Mouse (Mus musculus) small intestine, adult 2 months (tissue): ENCODE results near the gene Krt42.
A peak's percentile ranks its signal among the peaks of the same experiment; 100 is the strongest.

Experiments used
- CTCF ChIP-seq: fragments of 200-500 bp; IDR thresholded peaks from 2 replicates; pipeline ENCODE4 v1.5.1; 2012; ENCODE audit warnings: low read depth, mild to moderate bottlenecking, control low read depth, inconsistent platforms, low read length, moderate library complexity, mixed read lengths; ENCODE audit not compliant: insufficient replicate concordance, insufficient read length; ENCODE audit errors: extremely low read depth
- POLR2A ChIP-seq: fragments of 200-500 bp; IDR thresholded peaks from 2 replicates; pipeline ENCODE4 v1.6.1; 2012; ENCODE audit warnings: low read depth, mild to moderate bottlenecking, control low read depth, inconsistent platforms, low read length, moderate library complexity

GRCm38 (mm10) chr11:100288942-100289341 lies 19.3 kb upstream of the Krt42 start:
- TF ChIP-seq CTCF (no peak), POLR2A (0 out of 2 replicates have a peak, but pooled peaks have one; percentile 48)
